Mouse (Mus musculus): ENCODE data around the gene Stag1.

The Stag1 gene

GRCm38 (mm10) chr9:100963428-100963912 lies 365.9 kb downstream of the Stag1 start:
- no peak for DNase-seq (ENCODE audit: low spot score)

- DNase-seq (ENCODE audit: low spot score) = no peak
Measured at GRCm38 (mm10) chr9:100964106-100964505, 366.5 kb downstream of the Stag1 start.

GRCm38 (mm10) chr9:100969461-100969860 lies 371.9 kb downstream of the Stag1 start:
- no peak for DNase-seq (ENCODE audit: low spot score)

- no peak for DNase-seq (ENCODE audit: low spot score)
Measured at GRCm38 (mm10) chr9:100978666-100979065, 381.1 kb downstream of the Stag1 start.

GRCm38 (mm10) chr9:100979260-100979659 lies 381.7 kb downstream of the Stag1 start:
- no peak for DNase-seq (ENCODE audit: low spot score)

- no peak for DNase-seq (ENCODE audit: low spot score)
Measured at GRCm38 (mm10) chr9:100982786-100983185, 385.2 kb downstream of the Stag1 start.

GRCm38 (mm10) chr9:100984381-100985310 lies 387.0 kb downstream of the Stag1 start:
- DNase-seq (ENCODE audit: low spot score) = no peak

GRCm38 (mm10) chr9:100987006-100987405 lies 389.4 kb downstream of the Stag1 start:
- DNase-seq (ENCODE audit: low spot score) = no peak

- DNase-seq (ENCODE audit: low spot score) = no peak
Measured at GRCm38 (mm10) chr9:100987850-100988249, 390.3 kb downstream of the Stag1 start.

GRCm38 (mm10) chr9:100990609-100991008 lies 393.0 kb downstream of the Stag1 start:
- no peak for DNase-seq (ENCODE audit: low spot score)

- DNase-seq (ENCODE audit: low spot score) = no peak
Measured at GRCm38 (mm10) chr9:100991321-100991720, 393.7 kb downstream of the Stag1 start.

GRCm38 (mm10) chr9:100992191-100992590 lies 394.6 kb downstream of the Stag1 start:
- no peak for DNase-seq (ENCODE audit: low spot score)

GRCm38 (mm10) chr9:100993937-100994336 lies 396.3 kb downstream of the Stag1 start:
- no peak for DNase-seq (ENCODE audit: low spot score)

GRCm38 (mm10) chr9:100997138-100997537 lies 399.5 kb downstream of the Stag1 start:
- DNase-seq (ENCODE audit: low spot score) = no peak

- peak; percentile 13 for DNase-seq (ENCODE audit: low spot score)
Measured at GRCm38 (mm10) chr9:101002053-101002452, 404.5 kb downstream of the Stag1 start.

- DNase-seq (ENCODE audit: low spot score) = no peak
Measured at GRCm38 (mm10) chr9:101002841-101003240, 405.2 kb downstream of the Stag1 start.

- no peak for DNase-seq (ENCODE audit: low spot score)
Measured at GRCm38 (mm10) chr9:101003302-101003701, 405.7 kb downstream of the Stag1 start.

- no peak for DNase-seq (ENCODE audit: low spot score)
Measured at GRCm38 (mm10) chr9:101005866-101006265, 408.3 kb downstream of the Stag1 start.
